Mouse (Mus musculus) megakaryocyte, embryonic 14.5 days (primary cell): ENCODE data around the gene Ppfia1.

Experiments
- FLI1 ChIP-seq: IDR thresholded peaks from 2 replicates; pipeline ENCODE4 v1.6.1; 2012; ENCODE audit warnings: low read length, inconsistent platforms, mixed read lengths
- GATA1 ChIP-seq: IDR thresholded peaks from 3 replicates; pipeline ENCODE4 v1.6.1; 2012; ENCODE audit warnings: mixed read lengths, low read length, inconsistent platforms, borderline replicate concordance

GRCm38 (mm10) chr7:144468741-144469140 is 84.8 kb downstream of the Ppfia1 start:
- TF ChIP-seq GATA1 (no peak), FLI1 (no peak)
